Mouse (Mus musculus) liver, postnatal 0 days (tissue): Measurements from ENCODE around the gene Cryzl1.

Experiments
- CTCF ChIP-seq: sonication (generic); IDR thresholded peaks from 2 replicates; pipeline ENCODE4 v1.5.1; 2016; ENCODE audit warnings: antibody characterized with exemption, low read depth
- EP300 ChIP-seq: IDR thresholded peaks from 2 replicates; pipeline ENCODE4 v1.6.1; 2016; ENCODE audit warnings: antibody characterized with exemption, low read depth, mild to moderate bottlenecking

DNA sequence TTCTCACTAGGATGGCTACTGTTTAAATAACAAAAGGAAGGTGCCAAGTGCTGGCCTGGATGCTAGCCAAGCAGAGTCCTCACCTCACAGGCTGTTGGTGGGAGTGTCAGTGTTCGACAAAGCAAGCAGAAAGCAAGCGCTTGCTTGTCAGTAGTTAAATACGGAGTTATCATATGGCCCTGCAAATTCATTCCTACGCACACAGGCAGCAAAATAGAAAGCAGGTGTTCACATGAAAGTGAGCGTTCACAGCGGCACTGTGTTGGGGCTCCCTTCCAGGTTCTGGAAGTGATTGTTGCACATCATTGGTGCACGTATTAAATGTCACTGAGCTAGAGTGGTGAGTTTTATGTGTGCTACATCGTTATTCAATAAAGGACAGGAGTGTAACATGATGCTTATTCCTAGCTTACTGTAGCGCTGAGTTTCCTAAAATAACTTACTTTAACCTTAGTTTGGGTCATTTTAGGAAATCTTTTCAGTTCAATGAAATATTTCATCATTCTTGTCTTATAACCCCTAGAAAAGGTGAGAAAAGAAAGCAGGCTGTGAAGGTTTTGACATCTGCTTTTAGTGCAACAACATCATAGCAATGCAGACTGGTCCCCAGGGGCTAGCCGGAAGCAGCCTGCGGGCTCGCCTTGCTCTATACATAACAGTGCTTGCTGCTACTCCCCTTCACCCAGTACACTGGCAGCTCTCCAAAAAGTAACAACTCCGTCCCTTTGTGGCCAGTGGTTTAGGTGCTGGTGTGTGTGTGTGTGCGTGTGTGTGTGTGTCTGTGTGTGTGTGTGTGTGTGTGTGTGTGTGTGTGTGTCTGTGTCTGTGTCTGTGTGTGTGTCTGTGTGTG is 17.6 kb upstream of the Cryzl1 start:
- TF ChIP-seq EP300 = no peak
- no peak for TF ChIP-seq CTCF
